Mouse (Mus musculus): ENCODE results near the gene Rgs10.

- TF ChIP-seq POLR2A (IDR thresholded peaks at IDR 0.05; ENCODE audit: low read depth, low read length) (no peak), CTCF (conservative IDR thresholded peaks at IDR 0.05 in 1 of 2, IDR thresholded peaks at IDR 0.05 in 1 of 2; ENCODE audit: low read depth in 2 of 2, low read length in 2 of 2) (no peak), USF1 (IDR thresholded peaks at IDR 0.05; ENCODE audit: low read depth, low read length) (no peak), JUN (IDR thresholded peaks at IDR 0.05; ENCODE audit: insufficient read depth, low read depth, low read length) (no peak), EP300 (IDR thresholded peaks at IDR 0.05; ENCODE audit: low read length) (no peak), ZKSCAN1 (IDR thresholded peaks at IDR 0.05; ENCODE audit: borderline replicate concordance, low read depth, low read length) (no peak), E2F4 (IDR thresholded peaks at IDR 0.05; ENCODE audit: insufficient replicate concordance, low read depth, low read length) (no peak), ZC3H11A (IDR thresholded peaks at IDR 0.05; ENCODE audit: low read depth, low read length) (no peak)
Measured at GRCm38 (mm10) chr7:128414433-128414832, 4.1 kb downstream of the Rgs10 start.

Measured in CH12.LX (cell line).